Mouse (Mus musculus): Measurements from ENCODE around the gene 2510009E07Rik. TPM values are rescaled to one million over a fixed set of nuclear protein-coding genes. Genes with fewer than 3 reads are reported as not detected.
A peak's percentile ranks its signal among the peaks of the same experiment; 100 is the strongest.
"Not testable (repeated sequence)": the region's sequence is repeated elsewhere in the genome, so short reads cannot be mapped to it uniquely, and the experiment has no call there.

The 2510009E07Rik gene
- total RNA-seq, 2 experiments from 2014 or later, result 39.4 to 43.1 TPM

- no peak for DNase-seq (ENCODE audit: extremely low spot score in 1 of 2, low spot score in 1 of 2)
Measured at GRCm38 (mm10) chr16:21687406-21687805, 7.1 kb downstream of the 2510009E07Rik start.

GRCm38 (mm10) chr16:21676791-21677190 lies 17.7 kb downstream of the 2510009E07Rik start:
- no peak for DNase-seq (ENCODE audit: extremely low spot score in 1 of 2, low spot score in 1 of 2)

GRCm38 (mm10) chr16:21673651-21674050 lies 20.8 kb downstream of the 2510009E07Rik start:
- not testable (repeated sequence) for DNase-seq (ENCODE audit: extremely low spot score in 1 of 2, low spot score in 1 of 2)

DNA sequence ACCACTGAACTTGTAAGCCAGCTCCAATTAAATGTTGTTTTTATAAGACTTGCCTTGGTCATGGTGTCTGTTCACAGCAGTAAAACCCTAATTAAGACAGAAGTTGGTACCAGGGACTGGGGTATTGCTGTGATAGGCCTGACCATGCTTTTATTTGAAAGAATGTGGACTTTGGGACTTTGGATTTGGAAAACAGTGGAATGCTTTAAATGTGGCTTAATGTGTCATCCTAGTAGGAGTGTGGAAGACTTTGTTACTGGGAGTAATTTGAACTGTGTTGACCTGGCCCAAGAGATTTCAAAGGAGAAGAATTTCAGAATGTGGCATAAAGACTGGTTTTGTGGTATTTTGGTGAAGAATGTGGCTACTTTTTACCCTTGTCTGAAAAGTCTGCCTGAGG lies 21.4 kb downstream of the 2510009E07Rik start:
- DNase-seq (ENCODE audit: extremely low spot score in 1 of 2, low spot score in 1 of 2), result not testable (repeated sequence)

DNA sequence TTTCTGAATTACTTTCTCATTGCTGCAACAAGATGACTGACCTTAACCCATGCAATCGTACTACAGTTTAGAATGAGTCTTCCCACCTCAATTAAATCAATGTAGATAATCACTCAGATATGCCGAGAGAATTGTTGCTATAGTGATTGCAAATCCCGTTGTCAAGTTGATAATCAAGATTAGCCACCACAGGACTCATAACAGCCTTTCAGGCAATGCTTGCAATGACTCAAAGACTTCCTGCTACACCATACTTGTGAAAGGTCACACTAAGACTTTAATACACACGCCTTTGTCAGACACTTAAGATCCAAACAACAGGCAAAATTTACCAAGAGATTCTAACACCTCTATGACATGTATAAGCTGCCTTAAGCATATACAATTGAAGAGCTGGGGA lies 22.6 kb downstream of the 2510009E07Rik start:
- DNase-seq (ENCODE audit: extremely low spot score in 1 of 2, low spot score in 1 of 2), result no peak

DNA sequence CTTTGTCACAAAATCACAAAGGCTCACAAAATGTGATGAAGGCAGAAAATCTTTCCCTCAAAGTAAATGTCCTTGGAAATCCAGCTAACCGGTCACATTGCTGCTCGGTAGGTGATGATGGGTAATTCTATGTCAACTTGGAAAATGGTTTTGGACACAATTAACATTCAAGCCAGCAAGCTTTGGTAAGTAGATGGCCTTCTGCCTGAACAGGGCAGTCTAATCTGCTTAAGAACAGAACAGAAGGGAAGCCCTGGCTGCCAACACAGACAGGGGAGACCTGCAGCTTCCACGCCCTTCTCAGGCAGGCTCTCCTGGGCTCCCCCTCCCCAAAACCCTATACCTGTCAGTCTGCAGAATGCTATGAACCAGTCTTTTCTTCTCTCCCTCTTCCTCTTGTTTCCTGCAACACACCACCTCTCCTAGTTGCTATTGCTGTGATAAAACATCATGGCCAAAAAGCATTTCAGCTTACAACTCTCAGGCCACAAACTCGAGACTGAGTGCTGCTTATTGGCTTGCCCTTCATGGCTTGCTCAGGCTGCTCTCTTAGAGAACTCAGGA lies 29.0 kb downstream of the 2510009E07Rik start:
- no peak for DNase-seq (ENCODE audit: extremely low spot score in 1 of 2, low spot score in 1 of 2)

GRCm38 (mm10) chr16:21664633-21665363 lies 29.7 kb downstream of the 2510009E07Rik start:
- no peak for DNase-seq (ENCODE audit: extremely low spot score in 1 of 2, low spot score in 1 of 2)

DNA sequence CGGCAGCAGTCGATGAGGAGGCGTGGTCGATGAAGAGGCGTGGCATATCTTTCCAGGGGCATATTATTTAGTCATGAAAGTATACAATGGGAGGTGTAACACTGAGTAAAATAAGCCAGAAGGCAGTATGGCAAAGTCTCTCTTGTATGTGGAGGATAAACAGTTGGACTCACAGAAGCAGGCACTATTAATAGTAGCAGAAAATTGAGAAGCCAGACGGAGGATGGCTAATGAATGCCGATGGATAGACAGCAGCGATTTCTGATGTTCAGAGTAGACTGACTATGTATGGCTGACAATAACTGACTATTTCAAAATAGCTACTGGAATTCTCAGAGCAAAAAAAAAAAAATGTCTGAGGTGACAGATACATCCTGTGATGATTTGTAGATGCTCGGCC lies 38.5 kb downstream of the 2510009E07Rik start:
- DNase-seq (ENCODE audit: extremely low spot score in 1 of 2, low spot score in 1 of 2), result no peak

- DNase-seq (ENCODE audit: extremely low spot score in 1 of 2, low spot score in 1 of 2), result no peak
Measured at GRCm38 (mm10) chr16:21655291-21655690, 39.2 kb downstream of the 2510009E07Rik start.

- DNase-seq (ENCODE audit: extremely low spot score in 1 of 2, low spot score in 1 of 2), result no peak
Measured at GRCm38 (mm10) chr16:21654384-21654783, 40.1 kb downstream of the 2510009E07Rik start.

- DNase-seq (ENCODE audit: extremely low spot score in 1 of 2, low spot score in 1 of 2), result no peak
Measured at GRCm38 (mm10) chr16:21653151-21653550, 41.3 kb downstream of the 2510009E07Rik start.

DNA sequence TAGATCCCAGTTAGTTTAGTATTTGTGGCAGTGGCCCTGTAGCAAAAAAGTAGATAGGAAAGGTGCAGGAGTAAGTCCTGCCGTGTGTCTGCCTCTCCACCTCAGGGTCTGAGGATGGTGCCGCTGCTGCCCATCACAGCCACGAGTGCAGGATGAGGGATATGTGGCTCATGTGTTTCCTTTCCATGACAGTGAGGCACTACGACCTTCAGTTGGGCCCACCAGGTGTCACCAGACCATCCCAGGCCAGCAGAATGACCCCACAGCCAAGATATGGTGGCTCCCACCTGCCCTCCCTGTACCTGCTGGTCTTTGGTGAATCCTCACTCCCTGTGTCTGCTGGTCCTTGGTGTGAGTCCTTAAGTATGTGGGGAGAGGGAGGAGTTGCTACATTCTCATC lies 43.3 kb downstream of the 2510009E07Rik start:
- DNase-seq (ENCODE audit: extremely low spot score in 1 of 2, low spot score in 1 of 2), result no peak

GRCm38 (mm10) chr16:21650289-21650688 lies 44.2 kb downstream of the 2510009E07Rik start:
- DNase-seq (ENCODE audit: extremely low spot score in 1 of 2, low spot score in 1 of 2), result no peak

DNA sequence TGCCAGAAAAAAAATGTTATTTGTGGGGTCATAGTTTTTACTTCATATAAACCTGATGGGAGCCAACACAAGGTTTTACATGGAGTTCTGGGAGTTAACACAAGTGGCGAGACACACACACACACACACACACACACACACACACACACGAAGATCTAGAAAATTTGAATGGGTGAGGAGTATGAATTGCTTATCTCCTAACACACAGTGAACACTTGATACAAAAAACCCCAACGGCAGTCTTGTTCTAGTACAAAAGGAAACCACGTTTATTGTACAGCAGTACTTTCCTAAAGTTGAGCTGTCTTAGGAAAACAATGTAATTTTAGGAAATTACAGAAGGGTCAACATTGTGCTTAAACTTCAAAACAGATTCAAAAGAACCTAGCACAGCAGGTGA lies 45.7 kb downstream of the 2510009E07Rik start:
- DNase-seq (ENCODE audit: extremely low spot score in 1 of 2, low spot score in 1 of 2), result no peak

- no peak for DNase-seq (ENCODE audit: extremely low spot score in 1 of 2, low spot score in 1 of 2)
Measured at GRCm38 (mm10) chr16:21646496-21646895, 48.0 kb downstream of the 2510009E07Rik start.

GRCm38 (mm10) chr16:21645915-21646314 lies 48.5 kb downstream of the 2510009E07Rik start:
- DNase-seq (ENCODE audit: extremely low spot score in 1 of 2, low spot score in 1 of 2), result no peak

- DNase-seq (ENCODE audit: extremely low spot score in 1 of 2, low spot score in 1 of 2), result no peak
Measured at GRCm38 (mm10) chr16:21644574-21644973, 49.9 kb downstream of the 2510009E07Rik start.

GRCm38 (mm10) chr16:21644066-21644561 lies 50.4 kb downstream of the 2510009E07Rik start:
- DNase-seq (ENCODE audit: extremely low spot score in 1 of 2, low spot score in 1 of 2), result peak in 1 of 2 experiments; percentile 26

DNA sequence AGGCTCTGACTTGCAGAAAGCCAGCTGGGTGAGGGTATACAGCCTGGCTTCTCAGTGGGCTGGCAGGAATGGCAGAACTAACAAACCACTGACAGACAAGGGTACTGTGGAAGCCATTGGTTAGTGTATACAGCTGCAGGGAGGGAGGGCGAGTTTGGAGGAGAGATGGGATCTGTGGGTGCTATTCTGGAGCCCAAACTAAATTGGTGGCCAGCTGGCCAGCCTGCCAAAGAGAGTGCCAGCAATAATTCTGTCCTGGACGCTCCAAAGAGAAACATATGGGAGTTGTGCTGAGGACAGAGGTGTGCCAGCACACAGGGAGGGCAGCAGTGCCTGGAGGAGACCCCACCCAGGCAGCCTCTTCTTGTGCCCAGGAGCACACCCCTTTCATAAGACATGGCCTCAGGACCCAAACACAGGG lies 50.8 kb downstream of the 2510009E07Rik start:
- no peak for DNase-seq (ENCODE audit: extremely low spot score in 1 of 2, low spot score in 1 of 2)

GRCm38 (mm10) chr16:21642906-21643305 lies 51.6 kb downstream of the 2510009E07Rik start:
- no peak for DNase-seq (ENCODE audit: extremely low spot score in 1 of 2, low spot score in 1 of 2)

DNA sequence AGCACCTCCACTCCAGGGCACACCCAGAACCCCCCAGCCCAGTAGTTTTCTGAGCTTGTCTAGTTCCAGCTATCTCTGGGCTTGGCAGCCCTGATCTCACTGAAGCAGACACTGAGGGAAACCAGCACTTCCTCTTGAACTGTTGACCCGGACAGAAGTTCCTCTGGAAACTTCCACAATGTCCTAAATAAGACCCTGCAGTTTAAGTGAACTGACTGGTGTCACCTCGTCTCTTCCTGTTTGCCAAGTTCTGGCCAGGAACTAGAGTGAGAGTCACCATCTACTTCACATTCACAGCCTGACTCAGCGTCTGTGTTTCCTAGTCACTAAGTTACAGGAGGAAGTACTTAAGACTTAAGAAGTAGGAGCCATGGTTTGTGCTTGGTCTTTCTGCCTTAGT lies 52.5 kb downstream of the 2510009E07Rik start:
- no peak for DNase-seq (ENCODE audit: extremely low spot score in 1 of 2, low spot score in 1 of 2)

Measured in layer of hippocampus, postnatal 25 days (tissue).